8 mouse cellular contexts compared by ENCODE assay signal in genomic region chr9:96350476-96350875, GRCm38 (mm10). TPM values are rescaled to one million over a fixed set of nuclear protein-coding genes. Genes with fewer than 3 reads are reported as not detected.
DNase-seq lines count a peak whose midpoint lies in the region; ATAC-seq and TF ChIP-seq lines count a peak whose summit lies in the region.
"Had no signal": no experiment of that assay in that cellular context is flagged by ENCODE, and none has a peak within 500 bp of the region (broad histone marks: within the 10 kb centered on the region; RNA-seq: fewer than 3 reads in every experiment).

No protein-coding gene starts in this region.

- TF ChIP-seq CTCF in layer of hippocampus, adult 2 months (conservative IDR thresholded peaks at IDR 0.05) = no peak
- TF ChIP-seq CTCF in bone marrow macrophage, adult 2 months (IDR thresholded peaks at IDR 0.05; ENCODE audit: low read depth, low read length) = no peak
- TF ChIP-seq CTCF in thymus, adult 2 months (IDR thresholded peaks at IDR 0.05; ENCODE audit: borderline replicate concordance, control insufficient read depth, extremely low read depth, insufficient read depth, low read length, poor library complexity) = no peak

- peaks cover 19% of the 10 kb centered on the region for H3K4me1 ChIP-seq in bone marrow macrophage, adult 2 months (ENCODE audit: control insufficient read depth, insufficient read depth, low read length)
- peaks cover 16% of the 10 kb centered on the region for H3K4me1 ChIP-seq in thymus, adult 2 months (replicated peaks; ENCODE audit: control insufficient read depth, insufficient read depth, low read length)
- peaks cover 5% of the 10 kb centered on the region for H3K4me1 ChIP-seq in forebrain, embryonic 15.5 days
- H3K4me1 ChIP-seq: limb, embryonic 15.5 days had no signal

- H3K4me2 ChIP-seq in forebrain, embryonic 15.5 days (replicated peaks) = no peak overlapping the region
- H3K4me2 ChIP-seq: limb, embryonic 15.5 days had no signal

- no peak overlapping the region for H3K4me3 ChIP-seq in layer of hippocampus, adult 2 months
- H3K4me3 ChIP-seq in bone marrow macrophage, adult 2 months (ENCODE audit: insufficient read depth, low read length) = no peak overlapping the region
- H3K4me3 ChIP-seq in thymus, adult 2 months (ENCODE audit: control insufficient read depth, insufficient read depth, low read length) = no peak overlapping the region
- no peak overlapping the region for H3K4me3 ChIP-seq in forebrain, embryonic 15.5 days
- H3K4me3 ChIP-seq: limb, embryonic 15.5 days had no signal

- no peaks in the 10 kb centered on the region for H3K36me3 ChIP-seq in thymus, adult 2 months (ENCODE audit: control insufficient read depth, insufficient read depth, low read length)
- H3K36me3 ChIP-seq in forebrain, embryonic 15.5 days = no peaks in the 10 kb centered on the region
- H3K36me3 ChIP-seq: limb, embryonic 15.5 days had no signal

- no peaks in the 10 kb centered on the region for H3K9me3 ChIP-seq in forebrain, embryonic 15.5 days
- H3K9me3 ChIP-seq: limb, embryonic 15.5 days had no signal

- 23% methylated on average over 3 of the region's 3 CpGs for WGBS in thymus, adult 2 months
- 63% methylated on average over 3 of the region's 3 CpGs for WGBS in forebrain, embryonic 15.5 days

- no peak for DNase-seq in layer of hippocampus, adult 2 months (ENCODE audit: low spot score in 2 of 2)
- DNase-seq in layer of hippocampus, postnatal 36 days = no peak
- DNase-seq in thymus, adult 2 months = peak; percentile 35
- DNase-seq in spleen, postnatal 14 days (ENCODE audit: low spot score in 2 of 2) = no peak

- ATAC-seq in CD4-positive, CD25-positive, alpha-beta regulatory T cell, adult 4 months = peak; percentile 77
- no peak for ATAC-seq in forebrain, embryonic 15.5 days (replicated peaks)

- H3K9ac ChIP-seq in forebrain, embryonic 15.5 days (replicated peaks) = no peak overlapping the region
- H3K9ac ChIP-seq: limb, embryonic 15.5 days had no signal

- TF ChIP-seq POLR2A in bone marrow macrophage, adult 2 months (IDR thresholded peaks at IDR 0.05; ENCODE audit: borderline replicate concordance, low read depth, low read length) = no peak
- TF ChIP-seq POLR2A in thymus, adult 2 months (IDR thresholded peaks at IDR 0.05; ENCODE audit: control insufficient read depth, extremely low read depth, insufficient read depth, low read length, poor library complexity) = no peak

- H3K27ac ChIP-seq in layer of hippocampus, adult 2 months = peak overlapping the region; percentile 28; the same call in 1 of the 2 replicates
- peak overlapping the region; percentile 22 for H3K27ac ChIP-seq in bone marrow macrophage, adult 2 months (ENCODE audit: insufficient read depth, low read depth, low read length)
- peak overlapping the region; percentile 82 for H3K27ac ChIP-seq in thymus, adult 2 months (ENCODE audit: control insufficient read depth, insufficient read depth, low read length)
- H3K27ac ChIP-seq in forebrain, embryonic 15.5 days (replicated peaks) = no peak overlapping the region
- H3K27ac ChIP-seq: limb, embryonic 15.5 days had no signal

- H3K27me3 ChIP-seq in thymus, adult 2 months (ENCODE audit: control insufficient read depth, insufficient read depth, low read length) = no peaks in the 10 kb centered on the region
- no peaks in the 10 kb centered on the region for H3K27me3 ChIP-seq in forebrain, embryonic 15.5 days
- H3K27me3 ChIP-seq: limb, embryonic 15.5 days had no signal

RNA-seq across cellular contexts. Expression of gene Atp1b3, which starts 13.8 kb away (rescaled TPM):
- total RNA-seq in layer of hippocampus, adult 2 months (2021) = 10 to 100 TPM; 72.4 to 88.6 TPM
- total RNA-seq in layer of hippocampus, postnatal 36 days (2021) = 10 to 100 TPM; 78.5 to 87.6 TPM
- polyA plus RNA-seq in CD4-positive, CD25-positive, alpha-beta regulatory T cell, adult 4 months (2017; shearing (Covaris generic)) = 100 to 1,000 TPM; 219 to 284 TPM
- 222 and 227 TPM in 2 replicates for polyA plus RNA-seq in bone marrow macrophage, adult 2 months (2012; ENCODE audit: insufficient read depth, insufficient read length, missing spikeins)
- 78.5 and 117 TPM in 2 replicates for polyA plus RNA-seq in thymus, adult 2 months (2012; rRNA removed)
- 137 and 150 TPM in 2 replicates for polyA plus RNA-seq in forebrain, embryonic 15.5 days (2015; fragmentation: Nextera tagmentation; extraction: Ambion mirVana)
